Mouse (Mus musculus) bone marrow macrophage, adult 2 months (primary cell): ENCODE data around the gene Lemd1. TPM values are rescaled to one million over a fixed set of nuclear protein-coding genes. Genes with fewer than 3 reads are reported as not detected.

Experiments used
- H3K27ac ChIP-seq: 2 replicates; pipeline ENCODE4 v1.5.1; 2012; ENCODE audit warnings: low read depth, low read length; ENCODE audit not compliant: insufficient read depth
- H3K4me1 ChIP-seq: 2 replicates; pipeline ENCODE4 v1.6.1; 2012; ENCODE audit warnings: low read length; ENCODE audit not compliant: control insufficient read depth, insufficient read depth
- H3K4me3 ChIP-seq: 2 replicates; pipeline ENCODE4 v1.5.1; 2012; ENCODE audit warnings: mild to moderate bottlenecking, low read length, moderate library complexity; ENCODE audit not compliant: insufficient read depth
- CTCF ChIP-seq: IDR thresholded peaks from 2 replicates; pipeline ENCODE4 v1.5.1; 2012; ENCODE audit warnings: low read depth, mild to moderate bottlenecking, low read length, moderate library complexity
- POLR2A ChIP-seq: IDR thresholded peaks from 2 replicates; pipeline ENCODE4 v1.6.1; 2012; ENCODE audit warnings: mild to moderate bottlenecking, low read depth, low read length, borderline replicate concordance
- polyA plus RNA-seq: library from polyadenylated mRNA; stranded (reverse); fragments of >200 nt; gene quantifications from 2 replicates; pipeline ENCODE4 v1.2.4, GENCODE M21; 2012; ENCODE audit not compliant: missing spikeins, insufficient read depth, insufficient read length

The Lemd1 gene
- polyA plus RNA-seq, 1 experiment = not detected

GRCm38 (mm10) chr1:132210922-132211321 is 19.7 kb downstream of the Lemd1 start:
- peaks cover 2% of the 10 kb centered on the region; the same call in 1 of the 2 replicates for H3K4me1 ChIP-seq
- no peak overlapping the region for H3K27ac ChIP-seq
- TF ChIP-seq POLR2A (no peak), CTCF (peak; percentile 62)
- H3K4me3 ChIP-seq = no peak overlapping the region

DNA sequence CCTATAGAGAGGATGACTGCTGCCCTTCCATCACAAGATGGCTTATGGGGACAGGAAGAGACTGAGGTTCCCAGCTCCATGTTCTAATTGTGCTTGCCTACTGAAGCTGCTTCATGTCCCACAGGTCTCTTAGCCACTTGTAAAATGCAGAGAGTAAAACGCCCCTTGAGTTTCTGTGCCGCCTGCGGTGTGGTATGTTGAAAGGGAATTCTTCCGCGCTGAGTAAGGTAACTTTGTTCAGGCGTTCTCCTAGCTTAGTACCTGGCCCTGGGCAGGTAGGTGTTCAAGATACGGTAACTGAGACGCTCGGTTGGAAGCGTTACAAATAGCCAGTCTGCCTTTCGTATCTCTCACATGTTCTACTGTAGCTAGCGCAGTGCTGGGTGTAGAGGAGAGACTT is 20.4 kb downstream of the Lemd1 start:
- TF ChIP-seq POLR2A = no peak
- TF ChIP-seq CTCF = no peak
- Histone ChIP-seq H3K27ac (no peak overlapping the region), H3K4me1 (no peaks in the 10 kb centered on the region), H3K4me3 (no peak overlapping the region)

- H3K4me3 ChIP-seq = peak overlapping the region; percentile 9; the same call in 1 of the 2 replicates
- TF ChIP-seq POLR2A (no peak), CTCF (peak; percentile 96)
- H3K4me1 ChIP-seq = no peaks in the 10 kb centered on the region
- no peak overlapping the region for H3K27ac ChIP-seq
These were observed 21.0 kb downstream of the Lemd1 start for GRCm38 (mm10) chr1:132212218-132212617.

GRCm38 (mm10) chr1:132213076-132213475 is 21.8 kb downstream of the Lemd1 start:
- no peaks in the 10 kb centered on the region for H3K4me1 ChIP-seq
- H3K4me3 ChIP-seq = no peak overlapping the region
- no peak overlapping the region for H3K27ac ChIP-seq
- TF ChIP-seq POLR2A (no peak), CTCF (no peak)

DNA sequence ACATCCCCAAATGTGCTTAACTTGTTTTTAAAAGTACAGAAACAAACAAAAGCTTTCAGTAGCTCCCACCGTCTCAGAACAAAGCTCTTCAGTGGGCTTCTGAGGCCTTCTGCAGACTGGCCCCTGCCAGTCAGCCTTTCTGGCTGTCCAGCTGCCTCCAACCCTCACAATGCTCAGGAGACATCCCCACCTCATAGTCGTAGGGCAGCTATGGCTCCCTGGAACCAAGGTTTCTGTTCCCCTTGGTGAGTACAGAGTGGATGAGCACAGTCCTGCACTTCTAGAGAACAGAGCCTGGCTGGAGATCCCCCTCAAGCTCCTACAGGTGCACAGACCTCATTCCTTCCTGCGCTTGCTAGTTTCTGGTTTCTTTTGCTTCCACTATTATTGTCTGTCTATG is 25.0 kb downstream of the Lemd1 start:
- TF ChIP-seq CTCF = no peak
- TF ChIP-seq POLR2A = no peak
- Histone ChIP-seq H3K4me1 (no peaks in the 10 kb centered on the region), H3K4me3 (no peak overlapping the region), H3K27ac (no peak overlapping the region)

DNA sequence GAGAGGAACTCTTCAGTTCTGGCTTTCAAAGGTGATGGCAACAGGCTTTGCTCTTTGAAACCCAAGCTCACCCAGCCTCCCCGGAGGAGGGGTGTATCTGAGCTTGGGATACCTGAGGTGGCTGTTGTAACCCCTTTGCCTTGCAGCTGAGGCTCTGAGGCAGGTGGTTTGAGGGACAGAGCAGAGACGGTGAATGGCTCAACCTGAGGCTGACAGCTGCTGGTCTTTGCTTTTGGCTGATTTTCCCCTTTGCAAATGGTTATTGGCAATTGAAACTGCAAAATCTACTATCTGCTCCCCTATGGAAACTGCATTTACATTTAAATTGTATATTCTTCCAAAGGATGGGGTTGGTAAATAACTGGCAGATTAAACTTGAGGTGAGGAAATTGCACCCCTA is 30.4 kb downstream of the Lemd1 start:
- no peaks in the 10 kb centered on the region for H3K4me1 ChIP-seq
- no peak overlapping the region for H3K27ac ChIP-seq
- H3K4me3 ChIP-seq = no peak overlapping the region
- TF ChIP-seq POLR2A = no peak
- TF ChIP-seq CTCF = no peak

DNA sequence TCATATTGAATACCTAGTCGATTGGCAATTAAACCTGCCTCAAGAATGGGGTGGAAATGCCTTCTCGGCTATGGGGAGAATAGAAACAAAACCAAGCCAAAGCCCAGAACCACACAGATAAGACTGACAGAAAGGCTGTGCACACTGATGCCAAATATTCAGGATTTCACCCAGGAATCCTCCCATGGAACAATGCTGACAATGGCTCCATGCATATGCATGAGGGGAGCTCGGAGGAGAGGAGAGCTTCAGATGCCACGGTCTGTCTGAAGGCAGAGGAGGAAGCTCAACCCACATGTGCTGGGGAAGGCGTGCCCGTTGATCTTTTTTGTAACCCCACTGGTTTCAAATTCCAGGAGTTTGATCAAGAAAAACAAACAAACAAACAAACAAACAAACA is 30.9 kb downstream of the Lemd1 start:
- no peak for TF ChIP-seq CTCF
- no peak for TF ChIP-seq POLR2A
- Histone ChIP-seq H3K4me3 (no peak overlapping the region), H3K4me1 (no peaks in the 10 kb centered on the region), H3K27ac (no peak overlapping the region)

DNA sequence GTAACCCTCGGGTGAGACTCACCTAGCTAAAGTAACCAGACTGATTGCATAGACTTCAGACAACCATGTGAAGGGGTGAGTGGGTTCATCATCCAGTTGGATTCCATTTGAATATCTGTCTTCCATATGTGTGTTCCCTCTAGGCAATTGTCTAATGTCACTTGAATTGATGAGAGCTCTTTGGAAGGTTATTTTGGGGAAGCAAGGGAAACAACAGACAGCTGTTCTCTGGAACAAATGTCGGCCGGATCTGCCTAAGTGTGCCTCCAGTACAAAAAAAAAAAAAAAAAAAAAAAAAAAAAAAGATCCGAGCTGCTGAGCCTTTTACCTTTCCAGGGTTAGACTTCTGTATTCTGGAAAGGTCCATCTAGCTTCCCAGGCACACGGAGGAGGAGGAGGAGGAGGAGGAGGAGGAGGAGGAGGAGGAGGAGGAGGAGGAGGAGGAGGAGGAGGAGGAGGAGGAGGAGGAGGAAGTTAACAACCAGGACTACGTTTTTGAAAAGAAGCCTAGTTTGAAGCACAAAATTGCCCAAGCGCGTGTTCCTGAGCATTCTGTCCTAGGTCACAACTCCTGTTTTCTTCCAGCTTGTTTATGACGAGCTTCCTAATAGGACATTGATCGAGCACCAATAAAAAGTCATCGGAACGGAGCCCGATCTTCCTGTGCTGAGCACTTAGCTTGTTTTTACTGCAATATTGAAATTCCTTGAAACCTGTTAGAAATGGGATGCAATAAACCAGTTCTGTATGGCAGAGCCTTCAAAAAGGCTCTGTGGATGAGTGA is 35.3 kb downstream of the Lemd1 start:
- Histone ChIP-seq H3K27ac (no peak overlapping the region), H3K4me1 (no peaks in the 10 kb centered on the region), H3K4me3 (no peak overlapping the region)
- TF ChIP-seq POLR2A = no peak
- no peak for TF ChIP-seq CTCF

DNA sequence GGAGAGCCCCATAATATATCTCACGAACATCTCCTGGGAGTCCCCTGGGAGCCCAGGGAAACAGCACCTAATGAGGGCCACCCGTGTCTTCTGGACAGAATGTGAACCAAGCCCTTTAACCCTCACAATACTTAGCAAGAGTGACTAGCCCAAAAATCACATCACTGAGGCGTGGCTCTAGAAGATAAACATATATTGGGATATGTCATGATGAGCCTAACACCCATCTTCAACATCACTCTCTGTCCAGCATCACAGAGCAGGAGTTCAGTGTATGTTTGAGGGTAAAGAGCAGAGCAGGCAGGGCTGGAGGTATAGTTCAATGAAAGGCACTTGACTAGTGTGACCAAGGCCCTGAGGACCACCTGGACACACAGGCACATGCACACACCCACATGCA is 38.4 kb downstream of the Lemd1 start, which contains the start of gene Gm10188:
Gene Gm10188 (minus strand): TSS at position 101 of the 400 bp plus-strand sequence.
- Histone ChIP-seq H3K27ac (no peak within 1 kb of the TSS), H3K4me1 (no peaks in the 10 kb centered on the region), H3K4me3 (no peak within 1 kb of the TSS)
- TF ChIP-seq CTCF (no peak), POLR2A (no peak)

DNA sequence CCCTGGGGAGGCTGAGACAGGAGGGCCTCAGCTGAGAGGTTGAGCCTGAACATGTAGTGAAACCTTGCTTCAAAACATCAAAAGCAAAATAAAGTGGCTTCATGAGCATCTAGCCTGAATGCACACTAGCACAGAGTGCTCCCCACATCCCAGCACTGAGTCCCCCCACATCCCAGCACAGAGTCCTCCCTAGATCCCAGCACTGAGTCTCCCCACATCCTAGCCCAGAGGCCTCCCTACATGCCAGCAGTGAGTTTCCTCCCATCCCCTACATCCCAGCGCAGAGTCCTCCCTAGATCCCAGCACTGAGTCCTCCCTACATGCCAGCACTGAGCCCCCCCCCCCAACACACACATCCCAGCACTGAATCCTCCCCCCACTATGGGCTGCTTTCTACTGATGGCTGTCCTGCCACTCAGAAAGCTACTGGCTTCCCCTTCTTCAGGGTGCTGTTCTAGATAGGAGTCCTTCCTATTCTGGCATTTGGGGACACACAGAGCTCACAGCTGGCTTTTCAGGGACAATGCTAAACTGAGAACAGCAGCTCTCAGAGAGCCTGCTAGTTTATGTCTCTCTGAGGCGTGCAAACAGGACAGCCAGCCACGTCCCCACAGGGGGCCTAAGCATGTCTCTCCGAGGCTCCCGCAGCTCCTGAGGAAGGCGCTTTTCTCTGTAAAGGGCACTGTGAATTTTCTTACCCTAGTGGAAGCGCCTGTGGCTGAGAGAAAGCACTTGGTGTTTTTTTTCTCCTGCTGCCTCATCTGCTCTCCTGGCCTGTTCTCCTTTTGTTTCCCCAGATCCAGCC is 40.4 kb downstream of the Lemd1 start:
- H3K27ac ChIP-seq = no peak overlapping the region
- no peak overlapping the region for H3K4me3 ChIP-seq
- TF ChIP-seq CTCF (no peak), POLR2A (no peak)
- no peaks in the 10 kb centered on the region for H3K4me1 ChIP-seq
